Mouse (Mus musculus): Measurements from ENCODE around the gene Gm20388.

DNA sequence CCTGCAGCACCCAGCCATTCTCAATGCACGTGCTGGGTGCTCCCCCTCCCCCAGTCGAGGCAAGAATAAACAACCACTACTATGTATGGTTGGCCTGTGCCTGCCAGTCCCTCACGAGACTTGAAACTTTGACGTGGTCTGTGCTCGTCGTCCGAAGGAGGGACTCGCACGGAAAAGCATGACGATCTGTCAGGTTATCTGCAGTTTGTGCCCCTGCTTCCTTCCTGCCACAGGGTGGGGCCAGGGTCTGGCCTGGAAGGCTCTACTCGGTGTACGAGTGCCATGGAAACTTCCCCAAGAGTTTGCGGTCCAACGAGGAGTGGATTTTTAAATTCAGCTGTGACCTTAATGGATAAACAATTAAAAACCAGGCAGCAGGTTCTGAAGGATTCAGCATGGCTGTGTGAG lies 3896.4 kb downstream of the Gm20388 start:
- TF ChIP-seq CTCF (IDR thresholded peaks at IDR 0.05; ENCODE audit: low read depth, low read length) (no peak), POLR2A (IDR thresholded peaks at IDR 0.05; ENCODE audit: insufficient read depth, low read length) (no peak)

Data from ES-Bruce4 (cell line).